7 mouse cellular contexts compared by ENCODE assay signal in genomic region chr14:75767492-75768274, GRCm38 (mm10). TPM values are rescaled to one million over a fixed set of nuclear protein-coding genes. Genes with fewer than 3 reads are reported as not detected.
DNase-seq lines count a peak whose midpoint lies in the region; ATAC-seq lines count a peak whose summit lies in the region.

No protein-coding gene starts in this region.

- DNase-seq in T-cell, adult 2 months (ENCODE audit: low spot score): peak; percentile 61
- peak; percentile 65 for DNase-seq in cerebellum, adult 9-11 months
- DNase-seq in frontal cortex, adult 2 months (ENCODE audit: extremely low spot score in 1 of 2, low spot score in 1 of 2): peak; percentile 52 to 89
- peak; percentile 89 for DNase-seq in hindbrain, embryonic 14.5 days (ENCODE audit: low spot score)
- peak; percentile 40 to 58 for DNase-seq in layer of hippocampus, postnatal 36 days
- peak; percentile 49 to 73 for DNase-seq in lung, postnatal 4 days
- peak; percentile 49 to 54 for DNase-seq in right cerebral cortex, postnatal 36 days (ENCODE audit: low spot score in 2 of 2)

- H3K27ac ChIP-seq in hindbrain, embryonic 14.5 days: peak overlapping the region; percentile 66; the same call in 1 of the 2 replicates

- H3K36me3 ChIP-seq in hindbrain, embryonic 14.5 days (replicated peaks; ENCODE audit: control insufficient read depth, insufficient read depth): peaks cover 56% of the 10 kb centered on the region

- H3K27me3 ChIP-seq in hindbrain, embryonic 14.5 days (ENCODE audit: control insufficient read depth, insufficient read depth, low read length): no peaks in the 10 kb centered on the region

- no peak overlapping the region for H3K9ac ChIP-seq in hindbrain, embryonic 14.5 days

- WGBS in hindbrain, embryonic 14.5 days: 54% methylated on average over 17 of the region's 17 CpGs

- no peak overlapping the region for H3K4me3 ChIP-seq in hindbrain, embryonic 14.5 days (replicated peaks; ENCODE audit: low read length)

- no peaks in the 10 kb centered on the region for H3K9me3 ChIP-seq in hindbrain, embryonic 14.5 days (ENCODE audit: control insufficient read depth, low read length)

- peak; percentile 87 for ATAC-seq in hindbrain, embryonic 14.5 days (ENCODE audit: low FRiP score)

- H3K4me1 ChIP-seq in hindbrain, embryonic 14.5 days (replicated peaks; ENCODE audit: control insufficient read depth, insufficient read depth, low read length): 0 out of 2 replicates have a peak, but pooled peaks cover 4% of the 10 kb centered on the region

- peak overlapping the region; percentile 26 for H3K4me2 ChIP-seq in hindbrain, embryonic 14.5 days (replicated peaks)

RNA-seq across cellular contexts. Expression of gene Cog3, which starts 13.4 kb away (rescaled TPM):
- polyA plus RNA-seq in frontal cortex, adult 2 months (2012; rRNA removed): 22.5 and 24.9 TPM in 2 replicates
- polyA plus RNA-seq in hindbrain, embryonic 14.5 days (2014; fragmentation: Nextera tagmentation; extraction: Ambion mirVana): 23.1 and 23.8 TPM in 2 replicates
- 10 to 100 TPM; 25.4 to 27.8 TPM for total RNA-seq in layer of hippocampus, postnatal 36 days (2021)

RNA-seq across cellular contexts. Expression of gene Slc25a30, which starts 19.2 kb away (rescaled TPM):
- 7.3 and 8.1 TPM in 2 replicates for polyA plus RNA-seq in frontal cortex, adult 2 months (2012; rRNA removed)
- 10.5 and 12.8 TPM in 2 replicates for polyA plus RNA-seq in hindbrain, embryonic 14.5 days (2014; fragmentation: Nextera tagmentation; extraction: Ambion mirVana)
- total RNA-seq in layer of hippocampus, postnatal 36 days (2021): 10 to 100 TPM; 13.4 to 14.0 TPM
